Mouse (Mus musculus) kidney, adult 2 months (tissue): Measurements from ENCODE around the gene Pik3r6. TPM values are rescaled to one million over a fixed set of nuclear protein-coding genes. Genes with fewer than 3 reads are reported as not detected.

Experiments used
- DNase-seq: peaks from one replicate; pipeline ENCODE4 v3.0.0; 2021
- H3K27ac ChIP-seq: fragments of 200-500 bp; 2 replicates; pipeline ENCODE4 v1.5.1; 2012; ENCODE audit warnings: low read depth, low read length, control low read depth, inconsistent platforms; ENCODE audit not compliant: insufficient read depth
- H3K27me3 ChIP-seq: fragments of 200-500 bp; replicated peaks from 2 replicates; pipeline ENCODE4 v1.6.1; 2012; ENCODE audit warnings: mild to moderate bottlenecking, moderate library complexity, low read length, inconsistent platforms; ENCODE audit not compliant: control insufficient read depth, insufficient read depth
- H3K36me3 ChIP-seq: fragments of 200-500 bp; 2 replicates; pipeline ENCODE4 v1.6.1; 2012; ENCODE audit warnings: mild to moderate bottlenecking, moderate library complexity, low read length, inconsistent platforms; ENCODE audit not compliant: control insufficient read depth, insufficient read depth
- H3K4me1 ChIP-seq: fragments of 200-500 bp; 2 replicates; pipeline ENCODE4 v1.6.1; 2011; ENCODE audit warnings: low read length; ENCODE audit not compliant: control insufficient read depth, insufficient read depth
- H3K4me3 ChIP-seq: fragments of 200-500 bp; 2 replicates; pipeline ENCODE4 v1.5.1; 2011; ENCODE audit warnings: mild to moderate bottlenecking, low read depth, low read length, control low read depth; ENCODE audit not compliant: insufficient read depth
- CTCF ChIP-seq: fragments of 200-500 bp; conservative IDR thresholded peaks from 2 replicates; pipeline ENCODE4 v1.5.1; 2011; ENCODE audit warnings: low read depth, mild to moderate bottlenecking, control low read depth, low read length, moderate library complexity, mixed read lengths; ENCODE audit not compliant: insufficient read depth, insufficient read length
- POLR2A ChIP-seq: fragments of 200-500 bp; IDR thresholded peaks from one replicate; pipeline ENCODE4 v1.6.1; 2011; ENCODE audit warnings: low read depth, low read length, control low read depth
- WGBS: fragments of 180-500 bp; shearing (Covaris S2); methylation state at CpG from one replicate; pipeline ENCODE4 v1.1.7; 2018; 5-methylcytosine and 5-hydroxymethylcytosine counted together
- polyA plus RNA-seq: library from polyadenylated mRNA; depleted of rRNA; stranded (reverse); fragments of >200 nt; gene quantifications from 2 replicates; pipeline ENCODE4 v1.2.3, GENCODE M21; 2012

Gene Pik3r6
- polyA plus RNA-seq, 1 experiment, result 3.8 TPM

- Histone ChIP-seq H3K36me3 (no peaks in the 10 kb centered on the region), H3K27ac (no peak overlapping the region), H3K4me1 (no peaks in the 10 kb centered on the region), H3K27me3 (no peaks in the 10 kb centered on the region), H3K4me3 (no peak overlapping the region)
- 71% methylated on average over 8 of the region's 8 CpGs for WGBS
- TF ChIP-seq CTCF, result no peak
- TF ChIP-seq POLR2A, result no peak
- no peak for DNase-seq
These were observed 3.7 kb upstream of the Pik3r6 start for GRCm38 (mm10) chr11:68498999-68499699.

GRCm38 (mm10) chr11:68500949-68501350, 1.9 kb upstream of the Pik3r6 start:
- H3K36me3 ChIP-seq, result no peaks in the 10 kb centered on the region
- H3K4me3 ChIP-seq, result no peak overlapping the region
- H3K27me3 ChIP-seq, result no peaks in the 10 kb centered on the region
- no peaks in the 10 kb centered on the region for H3K4me1 ChIP-seq
- no peak overlapping the region for H3K27ac ChIP-seq
- no peak for TF ChIP-seq CTCF
- TF ChIP-seq POLR2A, result no peak
- 30% methylated on average over 14 of the region's 14 CpGs for WGBS
- no peak for DNase-seq

- H3K27ac ChIP-seq, result no peak overlapping the region
These were observed 411 bp upstream of the Pik3r6 start for GRCm38 (mm10) chr11:68502408-68502807.

GRCm38 (mm10) chr11:68504913-68505312, 2.1 kb downstream of the Pik3r6 start:
- TF ChIP-seq CTCF, result no peak
- no peak for TF ChIP-seq POLR2A
- Histone ChIP-seq H3K4me3 (peak overlapping the region; percentile 16; the same call in 1 of the 2 replicates), H3K4me1 (no peaks in the 10 kb centered on the region), H3K36me3 (no peaks in the 10 kb centered on the region), H3K27ac (no peak overlapping the region), H3K27me3 (no peaks in the 10 kb centered on the region)
- WGBS, result 83% methylated on average over 11 of the region's 11 CpGs
- DNase-seq, result no peak

More at GRCm38 (mm10) chr11:68502408-68502807, 411 bp upstream of the Pik3r6 start:
- no peak overlapping the region for H3K4me3 ChIP-seq
- WGBS, result 62% methylated on average over 2 of the region's 2 CpGs
- no peak for TF ChIP-seq CTCF
- TF ChIP-seq POLR2A, result no peak
- no peaks in the 10 kb centered on the region for H3K27me3 ChIP-seq
- H3K4me1 ChIP-seq, result no peaks in the 10 kb centered on the region
- no peak for DNase-seq
- H3K36me3 ChIP-seq, result no peaks in the 10 kb centered on the region

- Histone ChIP-seq H3K27ac (no peak overlapping the region), H3K36me3 (no peaks in the 10 kb centered on the region), H3K4me1 (no peaks in the 10 kb centered on the region), H3K27me3 (no peaks in the 10 kb centered on the region), H3K4me3 (no peak overlapping the region)
- TF ChIP-seq CTCF (no peak), POLR2A (no peak)
- no peak for DNase-seq
- 78% methylated on average over 7 of the region's 7 CpGs for WGBS
These were observed 4.4 kb downstream of the Pik3r6 start for GRCm38 (mm10) chr11:68507246-68507645.

- H3K27me3 ChIP-seq, result no peaks in the 10 kb centered on the region
- H3K27ac ChIP-seq, result no peak overlapping the region
- no peaks in the 10 kb centered on the region for H3K4me1 ChIP-seq
- DNase-seq, result no peak
- TF ChIP-seq CTCF, result no peak
- no peak for TF ChIP-seq POLR2A
- no peak overlapping the region for H3K4me3 ChIP-seq
- H3K36me3 ChIP-seq, result no peaks in the 10 kb centered on the region
- WGBS, result 68% methylated on average over 5 of the region's 5 CpGs
These were observed 5.8 kb downstream of the Pik3r6 start for GRCm38 (mm10) chr11:68508619-68509018.

GRCm38 (mm10) chr11:68509194-68509593, 6.4 kb downstream of the Pik3r6 start:
- Histone ChIP-seq H3K36me3 (no peaks in the 10 kb centered on the region), H3K4me3 (no peak overlapping the region), H3K4me1 (no peaks in the 10 kb centered on the region), H3K27ac (no peak overlapping the region), H3K27me3 (no peaks in the 10 kb centered on the region)
- 73% methylated on average over 2 of the region's 2 CpGs for WGBS
- no peak for DNase-seq
- no peak for TF ChIP-seq POLR2A
- TF ChIP-seq CTCF, result no peak
